ENCODE assay signal across 11 mouse cellular contexts in genomic region chr1:138500155-138500554, GRCm38 (mm10).
DNase-seq lines count a peak whose midpoint lies in the region; ATAC-seq lines count a peak whose summit lies in the region.
"Had no signal": no experiment of that assay in that cellular context is flagged by ENCODE, and none has a peak within 500 bp of the region (broad histone marks: within the 10 kb centered on the region; RNA-seq: fewer than 3 reads in every experiment).

No protein-coding gene starts in this region.

- no peak overlapping the region for H3K9ac ChIP-seq in hindbrain, embryonic 11.5 days (ENCODE audit: low read depth, low read length)
- peak overlapping the region; percentile 42; the same call in 1 of the 2 replicates for H3K9ac ChIP-seq in midbrain, embryonic 16.5 days (ENCODE audit: low read depth, low read length)
- H3K9ac ChIP-seq: liver, embryonic 15.5 days had no signal

- peak; percentile 85 for ATAC-seq in hindbrain, embryonic 11.5 days (ENCODE audit: low FRiP score)
- ATAC-seq in midbrain, embryonic 16.5 days, result peak; percentile 74

- no peak overlapping the region; the same call in 1 of the 2 replicates for H3K27ac ChIP-seq in embryonic facial prominence, embryonic 10.5 days (replicated peaks)
- peak overlapping the region; percentile 93 for H3K27ac ChIP-seq in hindbrain, embryonic 11.5 days (ENCODE audit: low read depth, low read length)
- peak overlapping the region; percentile 93 for H3K27ac ChIP-seq in midbrain, embryonic 16.5 days (ENCODE audit: low read length)
- H3K27ac ChIP-seq: liver, embryonic 15.5 days had no signal

- H3K4me2 ChIP-seq in hindbrain, embryonic 11.5 days (replicated peaks; ENCODE audit: low read depth, low read length), result no peak overlapping the region
- peak overlapping the region; percentile 63 for H3K4me2 ChIP-seq in midbrain, embryonic 16.5 days (ENCODE audit: low read length)
- H3K4me2 ChIP-seq: heart, embryonic 11.5 days; liver, embryonic 15.5 days had no signal

- peaks cover 52% of the 10 kb centered on the region for H3K4me1 ChIP-seq in embryonic facial prominence, embryonic 10.5 days
- H3K4me1 ChIP-seq in hindbrain, embryonic 11.5 days (replicated peaks; ENCODE audit: control insufficient read depth, insufficient read depth, low read length), result peaks cover 6% of the 10 kb centered on the region; the same call in 1 of the 2 replicates
- peaks cover 39% of the 10 kb centered on the region for H3K4me1 ChIP-seq in midbrain, embryonic 16.5 days (ENCODE audit: control insufficient read depth, insufficient read depth, low read length)
- H3K4me1 ChIP-seq: liver, embryonic 15.5 days had no signal

- no peak overlapping the region for H3K4me3 ChIP-seq in embryonic facial prominence, embryonic 10.5 days
- H3K4me3 ChIP-seq in hindbrain, embryonic 11.5 days (ENCODE audit: low read depth, low read length), result no peak overlapping the region
- H3K4me3 ChIP-seq in midbrain, embryonic 16.5 days (ENCODE audit: low read depth, low read length), result peak overlapping the region; percentile 18; the same call in 1 of the 2 replicates
- H3K4me3 ChIP-seq: liver, embryonic 15.5 days had no signal

- DNase-seq in Muller cell, postnatal 12 days (ENCODE audit: inconsistent ontology term), result peak; percentile 21
- peak; percentile 48 for DNase-seq in embryonic facial prominence, embryonic 10.5 days (ENCODE audit: low spot score)
- peak; percentile 89 for DNase-seq in hindbrain, embryonic 11.5 days (ENCODE audit: low spot score)
- DNase-seq in adrenal gland, adult 8-10 months, result no peak
- DNase-seq in kidney, adult 18-20 months, result no peak
- no peak for DNase-seq in gastrocnemius, adult 18-20 months (ENCODE audit: low spot score)
- DNase-seq in left cerebral cortex, adult 18-20 months (ENCODE audit: low spot score in 2 of 2), result no peak
- DNase-seq: thymus, postnatal 36 days had no signal

- H3K9me3 ChIP-seq in embryonic facial prominence, embryonic 10.5 days, result no peaks in the 10 kb centered on the region
- no peaks in the 10 kb centered on the region for H3K9me3 ChIP-seq in hindbrain, embryonic 11.5 days (ENCODE audit: control insufficient read depth, low read length)
- H3K9me3 ChIP-seq in midbrain, embryonic 16.5 days (replicated peaks; ENCODE audit: control insufficient read depth, low read length, poor library complexity, severe bottlenecking), result no peaks in the 10 kb centered on the region
- H3K9me3 ChIP-seq: liver, embryonic 15.5 days had no signal

- WGBS in embryonic facial prominence, embryonic 10.5 days, result 14% methylated on average over 10 of the region's 10 CpGs
- WGBS in hindbrain, embryonic 11.5 days, result 12% methylated on average over 10 of the region's 10 CpGs
- 6% methylated on average over 10 of the region's 10 CpGs for WGBS in midbrain, embryonic 16.5 days

- no peaks in the 10 kb centered on the region for H3K36me3 ChIP-seq in embryonic facial prominence, embryonic 10.5 days (replicated peaks)
- no peaks in the 10 kb centered on the region for H3K36me3 ChIP-seq in hindbrain, embryonic 11.5 days (ENCODE audit: control insufficient read depth, insufficient read depth, low read length)
- H3K36me3 ChIP-seq in midbrain, embryonic 16.5 days (ENCODE audit: control insufficient read depth, insufficient read depth, low read length), result no peaks in the 10 kb centered on the region

- no peaks in the 10 kb centered on the region for H3K27me3 ChIP-seq in embryonic facial prominence, embryonic 10.5 days (replicated peaks; ENCODE audit: low read depth, poor library complexity, severe bottlenecking)
- H3K27me3 ChIP-seq in hindbrain, embryonic 11.5 days (ENCODE audit: control insufficient read depth, insufficient read depth, low read length), result no peaks in the 10 kb centered on the region; the same call in 1 of the 2 replicates
- no peaks in the 10 kb centered on the region for H3K27me3 ChIP-seq in midbrain, embryonic 16.5 days (ENCODE audit: control insufficient read depth, insufficient read depth, low read depth, low read length)
- H3K27me3 ChIP-seq: liver, embryonic 15.5 days had no signal

Comparison
In these comparisons a context has a peak if more than half of its experiments do, and no peak if none do; other contexts are left out.
1. DNase-seq: peak in Muller cell, postnatal 12 days (single experiment), embryonic facial prominence, embryonic 10.5 days (single experiment) and hindbrain, embryonic 11.5 days (single experiment); none in adrenal gland, adult 8-10 months (single experiment), kidney, adult 18-20 months (single experiment), gastrocnemius, adult 18-20 months (single experiment) and left cerebral cortex, adult 18-20 months (0 of 2).